Mouse (Mus musculus): ENCODE measurements at regions not wholly inside any gene's neighbourhood (a gene's known extent, or its start where the extent isn't known, plus 50 kb on each side); places are given as distances from the start of the nearest gene placed in this dataset.

DNA sequence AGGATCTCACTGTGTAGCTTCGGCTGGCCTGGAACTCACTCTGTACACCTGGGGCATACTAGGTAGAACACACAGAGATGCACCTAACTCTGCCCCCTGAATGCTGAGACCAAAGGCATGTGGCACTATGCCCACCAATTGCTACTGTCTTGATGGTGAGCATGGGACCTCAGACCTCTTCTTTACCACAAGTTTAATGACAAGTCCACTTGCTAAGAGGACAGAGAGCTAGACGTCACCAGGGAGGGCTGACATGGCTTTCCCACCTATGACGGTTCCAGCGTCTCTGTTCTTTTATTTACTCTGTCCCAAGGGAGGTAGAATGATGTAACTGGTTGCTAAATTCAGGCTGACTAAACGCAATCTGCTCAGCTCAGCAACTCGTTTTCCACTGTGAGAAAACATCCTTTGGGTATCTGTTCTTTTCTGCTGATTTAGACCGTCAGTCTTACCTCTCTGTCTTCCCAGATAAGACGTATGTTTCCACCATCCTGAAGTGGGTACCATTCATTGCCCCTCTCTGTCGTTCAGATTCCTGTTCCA, 88.6 kb upstream of the Adra1d start:
- TF ChIP-seq CTCF (IDR thresholded peaks at IDR 0.05; ENCODE audit: control insufficient read depth, insufficient read depth, low read length), result no peak
- no peak for TF ChIP-seq POLR2A (IDR thresholded peaks at IDR 0.05; ENCODE audit: borderline replicate concordance, control insufficient read depth, low read depth, low read length)
